ENCODE assay signal across 11 mouse cellular contexts in genomic region chr7:144415795-144416194, GRCm38 (mm10). TPM values are rescaled to one million over a fixed set of nuclear protein-coding genes. Genes with fewer than 3 reads are reported as not detected.
DNase-seq lines count a peak whose midpoint lies in the region; TF ChIP-seq lines count a peak whose summit lies in the region.
"Had no signal": no experiment of that assay in that cellular context is flagged by ENCODE, and none has a peak within 500 bp of the region (broad histone marks: within the 10 kb centered on the region; RNA-seq: fewer than 3 reads in every experiment).

No protein-coding gene starts in this region.

- intact Hi-C loops in heart, postnatal 10 days (cut with DNase I): no loop called here
- intact Hi-C loops in heart, postnatal 25 days (cut with DNase I): no loop called here

- no peak overlapping the region for H3K4me3 ChIP-seq in olfactory bulb, adult 2 months (ENCODE audit: insufficient read depth, low read depth, low read length)
- H3K4me3 ChIP-seq: limb, embryonic 15.5 days; neural tube, embryonic 12.5 days had no signal

- no peak for TF ChIP-seq POLR2A in olfactory bulb, adult 2 months (IDR thresholded peaks at IDR 0.05; ENCODE audit: insufficient read depth, low read depth, low read length)

- peaks cover 67% of the 10 kb centered on the region for H3K4me1 ChIP-seq in olfactory bulb, adult 2 months (ENCODE audit: control insufficient read depth, insufficient read depth, low read length)

- 65% methylated on average over 4 of the region's 4 CpGs for WGBS in olfactory bulb, adult 2 months

- DNase-seq in heart, postnatal 10 days: peak; percentile 8 to 27
- DNase-seq in heart, postnatal 25 days (ENCODE audit: low spot score): no peak
- peak; percentile 39 for DNase-seq in retina, postnatal 1 day
- DNase-seq in retina, embryonic 14.5 days (ENCODE audit: low spot score): no peak
- peak; percentile 68 for DNase-seq in brain, adult 2 months (ENCODE audit: low read depth, low spot score)
- no peak for DNase-seq in layer of hippocampus, adult 9-11 months
- DNase-seq in cerebellum, adult 11 months: no peak
- DNase-seq: gastrocnemius, postnatal 10 days had no signal

- peak overlapping the region; percentile 98 for H3K27ac ChIP-seq in olfactory bulb, adult 2 months (ENCODE audit: insufficient read depth, low read depth, low read length)
- H3K27ac ChIP-seq: limb, embryonic 15.5 days; neural tube, embryonic 12.5 days had no signal

- TF ChIP-seq CTCF in olfactory bulb, adult 2 months (IDR thresholded peaks at IDR 0.05; ENCODE audit: insufficient read depth, low read depth, low read length): peak; percentile 26; the same call in 1 of the 2 replicates

RNA-seq across cellular contexts. Expression of gene Cttn, which starts 55.0 kb away (rescaled TPM):
- 10 to 100 TPM; 69.2 to 76.5 TPM for total RNA-seq in heart, postnatal 10 days (2021)
- 10 to 100 TPM; 29.5 to 32.4 TPM for total RNA-seq in heart, postnatal 25 days (2021)
- polyA plus RNA-seq in olfactory bulb, adult 2 months (2012; ENCODE audit: insufficient read depth, insufficient read length, low replicate concordance, missing spikeins): not detected in 2 replicates

Comparison
In these comparisons a context has a peak if more than half of its experiments do, and no peak if none do; other contexts are left out.
1. DNase-seq: peak in heart, postnatal 10 days (2 of 2), retina, postnatal 1 day (single experiment) and brain, adult 2 months (single experiment); none in heart, postnatal 25 days (single experiment), retina, embryonic 14.5 days (single experiment), layer of hippocampus, adult 9-11 months (single experiment) and cerebellum, adult 11 months (single experiment).